Mouse (Mus musculus) CD4-positive naive resting alpha-beta T cell, adult 57 days (primary cell): ENCODE results near the gene Epyc. TPM values are rescaled to one million over a fixed set of nuclear protein-coding genes. Genes with fewer than 3 reads are reported as not detected.

Experiments used
- total RNA-seq: library from RNA; stranded (reverse); gene quantifications from one replicate; pipeline ENCODE4 v1.2.4, GENCODE M21; 2023

Gene Epyc
- not detected for total RNA-seq

GRCm38 (mm10) chr10:97643768-97644167, at the start of gene Epyc:
Gene Epyc, plus strand, starts transcription at chr10:97644068.

GRCm38 (mm10) chr10:97606579-97606978, 37.3 kb upstream of the Epyc start, which contains the start of gene Kera:
Gene Kera, plus strand, starts transcription at chr10:97606879.

DNA sequence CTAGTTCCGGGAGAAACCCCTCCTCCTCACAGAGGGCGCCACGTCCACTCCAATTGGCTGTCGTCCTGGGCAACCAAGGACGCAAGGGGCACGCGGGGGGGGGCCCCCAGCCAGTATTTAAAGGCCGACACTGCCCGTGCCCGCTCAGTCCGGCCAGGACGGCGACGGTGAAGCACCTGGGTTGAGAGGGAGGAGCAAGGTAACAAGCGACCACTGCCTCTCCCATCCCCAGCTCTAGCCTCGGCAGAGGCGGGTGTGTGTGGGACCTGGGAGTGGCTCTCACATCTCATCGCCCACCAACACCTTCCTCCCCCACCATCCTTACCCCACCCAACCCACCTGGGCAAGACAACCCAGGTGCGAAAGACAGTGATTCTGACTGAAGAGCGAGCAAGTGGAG, 49.0 kb downstream of the Epyc start, which contains the start of gene Ccer1:
Ccer1 (plus strand) TSS at position 147 of the 400 bp plus-strand sequence.

GRCm38 (mm10) chr10:97726655-97727054, 82.8 kb downstream of the Epyc start, which contains the start of gene C030005K15Rik:
Gene C030005K15Rik, minus strand, starts transcription at chr10:97726755.

Other genes starting within 250 kb of the Epyc start
- 9.8 TPM for gene Dcn, start 164.5 kb upstream of the Epyc start, total RNA-seq
- not detected for gene Lum, start 78.9 kb upstream of the Epyc start, total RNA-seq
- gene Kera, start 37.2 kb upstream of the Epyc start, total RNA-seq, result not detected
- not detected for gene Ccer1, start 49.0 kb downstream of the Epyc start, total RNA-seq
- gene C030005K15Rik, start 82.7 kb downstream of the Epyc start, total RNA-seq, result not detected